Mouse (Mus musculus) hindbrain, embryonic 10.5 days (tissue): Measurements from ENCODE around the gene Ttc29. TPM values are rescaled to one million over a fixed set of nuclear protein-coding genes. Genes with fewer than 3 reads are reported as not detected.

Experiments used
- polyA plus RNA-seq: library from polyadenylated mRNA; unstranded; fragments of >200 nt; fragmentation: Nextera tagmentation; extraction: Ambion mirVana; gene quantifications from 2 replicates; pipeline ENCODE4 v1.2.1, GENCODE M21; 2016

The Ttc29 gene
- polyA plus RNA-seq, 1 experiment from 2014 or later, result 1.1 TPM

Other genes starting within 250 kb of the Ttc29 start
- 0.60 and 1.7 TPM in 2 replicates for gene Pou4f2, start 223.3 kb downstream of the Ttc29 start, polyA plus RNA-seq